Mouse (Mus musculus) spleen, postnatal 10 days (tissue): ENCODE results near the gene Mcemp1.

Experiments
- DNase-seq, 2 experiments: peaks; one replicate each; pipeline ENCODE4 v3.0.0; 2021 to 2022; ENCODE audit warnings: low spot score in 2 of 2

The Mcemp1 gene

DNA sequence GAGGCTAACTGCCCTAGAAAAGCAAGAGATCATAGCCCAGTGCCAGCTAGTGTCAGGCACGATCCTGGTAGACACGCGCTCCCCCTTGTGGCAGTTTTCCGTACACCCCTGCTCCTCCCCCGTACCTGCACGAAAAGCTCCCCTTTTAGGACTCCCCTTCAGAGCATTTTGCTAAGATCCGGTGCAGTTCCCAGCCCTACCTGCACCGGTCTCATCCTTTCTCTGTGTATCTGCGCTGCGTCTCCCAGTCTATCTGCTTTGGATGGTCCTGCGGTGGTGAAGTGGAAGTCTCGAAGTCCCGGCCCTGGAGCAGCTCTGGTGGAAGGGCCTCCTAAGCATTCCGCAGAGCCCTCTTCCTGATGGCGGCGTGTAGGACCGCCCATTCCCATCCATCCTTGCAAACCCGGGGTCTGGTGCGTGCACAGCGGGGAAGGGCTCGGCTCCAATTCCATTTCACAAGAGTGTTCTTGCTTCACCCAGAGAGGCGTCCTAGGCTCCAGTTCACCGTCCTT lies 6.5 kb downstream of the Mcemp1 start, which contains the start of gene Fcor:
Gene Fcor (minus strand): TSS at position 383 of the 512 bp plus-strand sequence.
- DNase-seq = peak; percentile 79 to 91

GRCm38 (mm10) chr8:3674671-3675070 lies 9.1 kb downstream of the Mcemp1 start:
- no peak for DNase-seq

DNA sequence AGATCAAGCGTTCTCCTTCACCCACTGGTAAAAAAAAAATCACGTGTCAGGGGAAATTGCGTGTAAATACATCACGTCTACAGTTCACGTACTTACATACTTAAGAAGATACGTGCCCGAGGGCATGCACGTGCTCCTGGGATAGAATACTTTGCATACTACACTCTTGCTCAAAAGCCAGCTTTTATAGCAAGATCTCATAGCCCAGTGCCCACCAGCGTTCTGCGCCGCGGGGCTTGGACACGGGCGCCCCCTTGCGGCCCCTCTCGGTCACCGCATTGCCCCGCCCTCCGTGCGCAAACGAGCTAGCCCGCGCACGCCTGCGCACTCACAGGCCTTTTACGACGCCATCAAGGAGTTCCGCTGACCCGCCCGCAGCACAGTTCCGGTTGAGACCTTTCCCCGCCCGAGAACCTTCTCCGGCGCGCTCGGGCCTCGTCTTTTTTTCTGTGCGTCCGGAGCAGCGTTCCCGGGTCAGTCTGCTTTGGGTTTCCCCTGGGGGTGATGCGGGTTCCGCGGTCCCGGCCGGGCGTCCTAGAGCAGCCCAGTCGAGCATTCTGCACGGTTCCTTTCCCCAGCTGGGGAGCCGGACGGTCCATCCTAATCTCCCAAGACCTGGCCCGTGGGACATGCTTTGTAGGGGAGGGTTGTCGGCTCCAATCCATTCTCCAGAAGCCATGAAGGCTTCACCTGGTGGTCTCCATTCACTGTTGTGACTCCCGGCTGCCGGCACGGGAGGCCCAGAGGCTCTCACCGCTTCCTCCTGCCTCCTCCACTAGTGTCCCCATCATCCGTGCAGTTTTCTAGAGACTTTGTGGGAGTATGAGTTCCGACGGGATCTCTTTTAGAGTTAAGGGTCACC lies 10.8 kb downstream of the Mcemp1 start, which contains the start of gene Trappc5:
Gene Trappc5 (plus strand): TSS at position 169 of the 862 bp plus-strand sequence.
- peak; percentile 89 to 94 for DNase-seq

- no peak for DNase-seq
Observed at GRCm38 (mm10) chr8:3676993-3677579, 11.5 kb downstream of the Mcemp1 start.

GRCm38 (mm10) chr8:3678831-3679230 lies 13.3 kb downstream of the Mcemp1 start:
- no peak for DNase-seq

GRCm38 (mm10) chr8:3679236-3679635 lies 13.7 kb downstream of the Mcemp1 start:
- DNase-seq = no peak

- no peak for DNase-seq
Observed at GRCm38 (mm10) chr8:3679656-3680055, 14.1 kb downstream of the Mcemp1 start.

GRCm38 (mm10) chr8:3682435-3682834 lies 16.9 kb downstream of the Mcemp1 start:
- DNase-seq = no peak

DNA sequence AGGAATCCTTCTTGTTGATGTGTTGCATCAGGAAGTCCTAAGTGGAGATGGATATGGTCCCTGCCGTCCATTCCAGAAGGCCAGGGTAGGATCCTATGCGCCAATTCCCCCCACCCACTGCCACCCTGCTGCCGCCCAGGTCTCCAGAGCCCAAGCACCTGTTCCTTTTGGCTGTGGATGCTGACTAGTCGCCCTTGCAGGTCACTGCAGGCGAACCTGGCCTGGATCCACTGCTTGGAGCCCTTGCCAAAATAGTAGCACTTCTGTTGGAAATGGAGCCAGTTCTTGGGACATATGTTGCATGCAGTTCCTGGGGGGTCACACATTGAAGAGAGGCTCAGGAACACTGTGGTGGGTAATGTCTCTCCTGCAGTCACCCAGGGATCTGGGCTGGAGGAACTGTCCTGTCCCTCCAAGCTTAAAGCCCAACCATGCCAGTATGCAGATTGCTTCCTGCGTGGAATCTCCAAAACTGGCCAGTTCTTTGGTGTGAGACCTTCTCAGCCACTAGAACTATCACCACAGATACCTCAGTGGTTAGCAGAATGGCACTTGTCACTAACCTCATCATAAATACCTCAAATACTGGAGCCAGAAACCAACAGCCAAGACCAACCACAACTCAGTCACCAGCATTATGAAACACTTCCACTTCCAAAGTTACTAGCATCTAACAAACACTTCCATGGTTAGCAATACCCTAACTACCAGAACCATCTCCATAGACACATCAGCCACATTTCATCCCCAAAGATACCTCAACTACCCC lies 18.0 kb downstream of the Mcemp1 start:
- no peak for DNase-seq

GRCm38 (mm10) chr8:3684530-3684929 lies 19.0 kb downstream of the Mcemp1 start:
- DNase-seq = no peak

DNA sequence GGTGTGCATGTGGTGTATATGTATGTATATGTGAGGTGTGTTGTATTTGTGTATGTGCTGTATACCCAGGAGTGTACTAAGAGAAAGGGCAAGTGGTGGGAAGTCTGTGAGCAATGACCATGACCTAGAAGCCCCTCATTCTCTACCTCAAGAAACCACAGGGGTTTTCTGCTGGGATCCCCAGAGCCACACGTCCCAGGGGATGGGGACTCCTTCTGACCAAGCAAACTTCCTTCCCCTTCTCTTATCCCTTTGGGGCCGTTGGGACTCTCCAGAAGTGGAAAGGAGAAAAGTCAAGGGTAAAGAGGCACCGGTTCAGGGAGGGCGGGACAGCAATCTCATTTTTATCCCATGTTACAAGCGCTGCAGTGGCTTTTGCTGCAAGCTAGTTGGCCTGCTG lies 19.9 kb downstream of the Mcemp1 start:
- DNase-seq = no peak

- no peak for DNase-seq
Observed at GRCm38 (mm10) chr8:3687537-3687936, 22.0 kb downstream of the Mcemp1 start.

- DNase-seq = no peak
Observed at GRCm38 (mm10) chr8:3690774-3691173, 25.2 kb downstream of the Mcemp1 start.

GRCm38 (mm10) chr8:3694121-3694520 lies 28.6 kb downstream of the Mcemp1 start, which contains the start of gene Fcer2a:
Fcer2a (minus strand) TSS chr8:3694175.
- no peak for DNase-seq

DNA sequence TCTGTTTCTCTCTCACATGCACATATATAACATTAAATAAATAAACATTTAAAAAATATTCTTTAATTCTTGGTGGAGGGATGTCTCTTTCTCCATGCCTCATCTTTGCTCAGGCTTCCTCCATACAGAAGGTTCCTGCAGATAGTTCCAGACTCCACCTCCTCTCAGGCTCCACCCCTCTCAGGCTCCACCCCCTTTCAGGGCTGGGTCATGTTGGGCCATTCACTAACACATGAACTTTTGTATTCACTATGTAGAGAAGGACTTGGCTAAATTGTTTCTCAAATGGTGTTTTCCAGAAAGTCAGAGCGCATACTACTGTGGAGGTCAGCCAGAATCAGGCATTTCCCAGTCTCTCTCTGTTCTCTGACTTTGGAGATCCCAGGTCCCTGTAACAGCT lies 35.9 kb downstream of the Mcemp1 start:
- DNase-seq = peak in 1 of 2 experiments; percentile 43

- peak in 1 of 2 experiments; percentile 31 for DNase-seq
Observed at GRCm38 (mm10) chr8:3705711-3706110, 40.2 kb downstream of the Mcemp1 start.

DNA sequence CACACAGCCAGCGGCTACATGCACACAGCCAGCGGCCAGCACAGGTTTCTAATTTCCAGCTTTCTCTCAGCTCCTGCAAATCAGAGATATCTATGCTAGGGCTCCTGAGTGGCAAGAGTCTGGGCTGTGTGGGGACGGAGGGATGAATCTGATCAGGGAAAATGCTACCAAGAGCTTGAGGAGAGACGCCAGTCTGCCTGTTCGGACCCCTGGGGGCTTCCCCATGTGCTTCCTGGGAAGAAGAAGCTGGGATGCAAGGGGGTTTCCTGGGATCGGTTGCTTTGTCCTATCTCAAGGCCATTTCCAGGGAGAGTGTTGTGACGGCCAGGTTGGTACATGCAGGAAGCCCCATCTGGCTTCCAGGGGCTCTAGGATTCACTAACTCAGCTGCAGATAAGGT lies 42.1 kb downstream of the Mcemp1 start:
- no peak for DNase-seq

GRCm38 (mm10) chr8:3710312-3710711 lies 44.8 kb downstream of the Mcemp1 start:
- DNase-seq = no peak

DNA sequence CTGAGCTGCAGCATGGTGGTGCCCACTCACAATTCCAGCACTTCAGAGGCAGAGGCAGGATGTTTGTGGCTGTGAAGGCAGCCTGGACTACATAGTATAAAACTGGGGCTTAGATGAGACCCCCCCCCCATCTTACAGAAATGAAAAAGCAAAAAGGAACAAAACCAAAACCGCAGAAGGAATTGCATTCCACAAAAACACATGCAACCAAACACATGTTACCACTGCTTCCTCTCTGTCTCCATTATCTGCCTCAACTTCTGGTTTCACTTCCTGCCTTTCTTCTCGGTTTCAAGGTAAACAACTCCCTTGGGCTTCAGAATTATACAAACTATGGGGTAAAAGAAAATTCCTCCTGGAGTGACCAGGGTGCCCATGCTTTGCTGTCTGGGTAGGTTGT lies 46.1 kb downstream of the Mcemp1 start:
- DNase-seq = no peak

DNA sequence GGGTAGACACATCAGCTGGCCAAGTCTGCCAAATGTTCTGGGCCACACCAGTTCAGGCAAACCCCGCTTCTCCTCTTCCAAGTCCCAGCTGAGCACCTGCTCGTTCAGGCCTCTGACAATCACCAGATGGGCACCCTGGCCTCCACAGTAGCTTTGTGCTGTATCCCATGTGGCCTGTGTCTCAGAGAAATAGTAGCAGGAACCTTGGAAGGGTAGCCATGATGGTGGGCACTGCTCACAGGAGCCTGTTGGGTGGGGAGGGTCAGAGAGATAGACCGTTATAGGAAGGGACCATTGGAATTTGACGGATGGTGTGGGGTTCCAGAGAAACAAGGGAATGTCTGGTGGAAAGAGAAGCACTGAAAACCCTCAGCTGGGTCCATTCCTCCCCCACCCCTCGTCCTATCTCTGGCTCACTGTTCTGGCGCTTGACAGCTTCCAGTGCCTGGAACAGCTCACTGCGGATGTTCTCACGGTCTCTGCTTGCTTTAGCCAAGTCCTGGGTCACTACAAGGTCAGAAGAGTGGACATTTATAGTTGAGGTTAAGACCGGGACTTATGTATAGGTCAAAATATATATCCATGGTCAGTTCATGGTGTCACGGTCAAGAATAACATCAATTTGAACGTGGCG lies 51.9 kb downstream of the Mcemp1 start:
- DNase-seq = no peak

- peak; percentile 71 to 87 for DNase-seq
Observed at GRCm38 (mm10) chr8:3718559-3718958, 53.0 kb downstream of the Mcemp1 start.
